Comparison of ENCODE assay signal across 16 mouse cellular contexts in genomic region chr9:82729646-82730045, GRCm38 (mm10).
"Had no signal": no experiment of that assay in that cellular context is flagged by ENCODE, and none has a peak within 500 bp of the region (broad histone marks: within the 10 kb centered on the region; RNA-seq: fewer than 3 reads in every experiment).

No protein-coding gene starts in this region.

- ATAC-seq: liver, embryonic 12.5 days had no signal

- H3K9ac ChIP-seq: limb, embryonic 15.5 days; liver, embryonic 12.5 days; lung, embryonic 14.5 days; midbrain, embryonic 12.5 days had no signal

- H3K4me2 ChIP-seq: limb, embryonic 15.5 days; liver, embryonic 12.5 days; lung, embryonic 14.5 days; midbrain, embryonic 12.5 days had no signal

- H3K9me3 ChIP-seq: limb, embryonic 15.5 days; liver, embryonic 12.5 days; midbrain, embryonic 12.5 days had no signal

- H3K4me3 ChIP-seq: limb, embryonic 15.5 days; liver, embryonic 12.5 days; midbrain, embryonic 12.5 days had no signal

- H3K36me3 ChIP-seq: limb, embryonic 15.5 days; liver, embryonic 12.5 days; midbrain, embryonic 12.5 days had no signal

- H3K4me1 ChIP-seq: limb, embryonic 15.5 days; liver, embryonic 12.5 days; midbrain, embryonic 12.5 days had no signal

- H3K27me3 ChIP-seq: limb, embryonic 15.5 days; liver, embryonic 12.5 days; midbrain, embryonic 12.5 days had no signal

- H3K27ac ChIP-seq: kidney, postnatal 0 days; limb, embryonic 15.5 days; liver, embryonic 12.5 days; midbrain, embryonic 12.5 days had no signal

- DNase-seq: kidney, adult 11 months; kidney, adult 9 months; kidney, postnatal 36 days; layer of hippocampus, adult 9-11 months; layer of hippocampus, postnatal 36 days; lung, embryonic 14.5 days; lung, postnatal 10 days; lung, postnatal 4 days; right cerebral cortex, postnatal 4 days; spleen, adult 18-20 months; thymus, adult 18-20 months; thymus, postnatal 14 days had no signal
